Mouse (Mus musculus): ENCODE data around the gene En2. TPM values are rescaled to one million over a fixed set of nuclear protein-coding genes. Genes with fewer than 3 reads are reported as not detected.

The En2 gene
- not detected for total RNA-seq (2021)

DNA sequence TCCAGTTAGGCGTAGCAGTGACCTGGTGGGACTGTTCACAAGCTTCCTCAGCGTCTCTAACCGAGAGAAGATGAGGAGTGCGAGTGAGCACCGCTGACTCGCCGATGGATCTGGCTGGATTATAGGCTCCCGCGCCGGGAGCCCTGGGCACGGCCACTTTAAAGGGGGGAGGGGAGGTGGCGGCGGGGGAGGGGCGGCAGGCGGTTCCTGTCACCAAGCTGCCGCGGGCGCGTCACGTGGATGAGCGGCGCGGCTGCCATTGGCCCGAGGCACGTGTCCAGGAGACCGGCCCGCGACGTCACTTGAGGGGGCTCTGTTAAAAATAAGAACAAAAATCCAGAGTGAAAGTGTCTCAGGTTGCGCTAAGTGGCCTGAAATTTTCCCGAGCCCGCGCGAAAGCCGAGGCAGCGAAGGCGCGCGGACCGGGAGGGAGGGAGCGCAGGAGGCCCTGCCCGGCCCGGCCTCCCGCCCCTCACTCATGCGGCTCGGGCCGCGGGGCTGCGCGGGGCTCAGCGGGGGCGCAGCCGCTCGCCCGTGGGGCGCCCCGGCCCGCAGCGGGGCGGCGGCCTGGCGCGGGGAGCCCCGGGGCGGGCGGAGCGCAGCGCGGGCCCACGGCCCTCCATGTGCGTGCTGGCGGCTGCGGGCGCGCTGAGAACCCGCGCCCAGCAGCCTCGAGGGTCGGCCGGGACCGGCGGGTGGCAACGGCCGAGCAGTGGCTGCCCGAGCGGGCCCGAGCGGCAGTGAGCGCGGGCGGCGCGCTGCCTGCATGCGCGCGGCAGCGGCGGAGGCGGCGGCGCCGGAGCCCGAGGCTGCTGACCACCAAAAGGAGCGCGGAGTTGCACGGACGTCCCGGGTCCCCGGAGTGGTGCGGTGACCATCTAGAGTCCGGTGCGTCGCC lies at the start of gene En2:
Gene En2 (plus strand): TSS at position 337 of the 898 bp plus-strand sequence.
- intact Hi-C loops (cut with DNase I) = loop anchor here (10.0 kb wide), 1 partner anchor 1309 kb away; the partner anchor contains the start of gene Mnx1
- peak; percentile 27 to 57 for DNase-seq

GRCm38 (mm10) chr5:28117251-28117880 lies 48.1 kb upstream of the En2 start:
- intact Hi-C loops (cut with DNase I) = no loop called here
- no peak for DNase-seq

- DNase-seq = no peak
- intact Hi-C loops (cut with DNase I) = no loop called here
Measured at GRCm38 (mm10) chr5:28117882-28118530, 47.5 kb upstream of the En2 start.

DNA sequence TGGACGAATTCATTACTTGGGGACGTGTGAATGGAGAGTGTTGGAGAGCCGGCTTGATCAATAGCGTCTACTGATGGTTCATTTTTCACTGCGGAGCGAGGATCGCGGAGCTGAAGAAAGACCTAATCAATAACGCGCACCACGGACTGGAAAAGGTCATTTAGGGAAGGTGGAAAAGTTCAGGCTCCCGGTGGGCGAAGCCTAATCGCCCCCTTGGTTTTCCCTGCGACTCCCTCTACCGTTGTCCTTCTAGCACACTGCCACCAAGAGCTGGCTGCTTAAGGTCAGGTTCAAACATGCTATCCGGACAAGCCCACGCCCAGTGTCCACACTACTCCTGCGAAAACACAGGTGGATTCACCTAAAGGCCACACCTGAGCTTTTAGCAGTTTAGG lies 47.0 kb upstream of the En2 start:
- no peak for DNase-seq
- intact Hi-C loops (cut with DNase I) = no loop called here

GRCm38 (mm10) chr5:28119576-28119975 lies 45.9 kb upstream of the En2 start:
- no peak for DNase-seq
- intact Hi-C loops (cut with DNase I) = no loop called here

DNA sequence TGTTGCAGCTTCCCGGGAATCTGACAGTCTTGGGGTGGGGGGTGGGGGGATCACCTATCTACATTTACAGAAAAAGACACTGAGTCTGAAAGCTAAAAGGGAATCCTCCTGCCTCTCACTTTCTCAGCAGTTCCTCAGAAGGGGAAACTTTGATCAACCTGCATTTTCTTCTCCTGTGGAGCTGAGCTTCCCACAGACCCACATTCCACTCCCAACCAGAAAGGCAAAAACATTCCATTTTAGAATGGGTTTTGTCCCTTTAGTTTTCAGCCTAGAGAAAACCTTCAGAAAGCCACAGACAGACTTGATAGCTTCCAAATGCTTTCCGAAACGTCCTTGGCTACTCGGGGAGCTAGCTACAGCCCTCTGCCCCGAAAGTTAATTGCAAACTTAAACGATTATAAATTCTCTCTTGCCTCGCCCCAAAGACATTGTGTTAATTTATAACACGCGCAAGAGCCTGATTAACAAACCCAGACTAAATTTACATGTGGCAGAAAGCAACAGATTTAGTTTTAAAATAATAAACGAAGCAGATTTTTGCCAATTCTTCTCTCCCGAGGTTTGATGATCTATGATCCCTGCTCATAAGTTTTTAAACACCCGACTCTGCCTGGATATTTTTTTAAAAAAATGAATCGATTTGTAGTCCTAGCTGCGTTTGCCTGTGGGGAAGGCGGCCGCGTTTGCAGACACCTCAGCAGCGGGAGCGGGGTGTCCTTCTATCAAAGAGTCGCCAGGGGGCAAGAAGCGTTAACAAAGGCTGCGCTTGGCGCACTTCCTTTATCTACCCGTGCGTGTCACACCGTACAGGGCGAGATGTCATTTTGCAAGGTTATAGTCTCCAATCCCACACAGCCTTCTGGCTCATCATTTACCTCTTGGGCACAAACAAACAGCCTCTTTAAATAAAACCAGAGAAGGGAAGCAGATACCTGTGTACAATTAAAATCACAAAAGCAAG lies 42.7 kb upstream of the En2 start:
- peak; percentile 47 for DNase-seq

DNA sequence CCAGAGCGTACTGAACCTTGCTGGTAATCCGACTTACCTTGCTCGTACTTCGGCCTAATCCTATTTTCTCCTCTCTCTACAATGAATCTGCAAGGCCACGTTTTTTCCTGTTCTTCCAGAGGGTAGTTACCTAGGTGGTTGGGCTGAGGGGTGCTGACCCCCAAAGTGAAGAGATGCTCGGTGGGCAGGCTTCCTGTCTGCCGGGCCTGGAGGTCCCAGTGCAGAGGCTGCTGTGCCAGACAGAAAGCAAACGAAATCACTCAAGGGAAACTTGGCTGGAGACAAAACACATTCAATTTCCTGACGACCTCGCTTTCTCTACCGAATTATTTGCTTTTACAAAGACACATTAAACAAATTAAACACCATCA lies 42.1 kb upstream of the En2 start:
- no peak for DNase-seq
- intact Hi-C loops (cut with DNase I) = loop anchor here (2.0 kb wide), 1 partner anchor 265 kb away; no protein-coding TSS in a partner anchor

More for the DNA sequence above, 42.7 kb upstream of the En2 start:
- intact Hi-C loops (cut with DNase I) = loop anchor here (2.0 kb wide), 1 partner anchor 266 kb away; no protein-coding TSS in a partner anchor

DNA sequence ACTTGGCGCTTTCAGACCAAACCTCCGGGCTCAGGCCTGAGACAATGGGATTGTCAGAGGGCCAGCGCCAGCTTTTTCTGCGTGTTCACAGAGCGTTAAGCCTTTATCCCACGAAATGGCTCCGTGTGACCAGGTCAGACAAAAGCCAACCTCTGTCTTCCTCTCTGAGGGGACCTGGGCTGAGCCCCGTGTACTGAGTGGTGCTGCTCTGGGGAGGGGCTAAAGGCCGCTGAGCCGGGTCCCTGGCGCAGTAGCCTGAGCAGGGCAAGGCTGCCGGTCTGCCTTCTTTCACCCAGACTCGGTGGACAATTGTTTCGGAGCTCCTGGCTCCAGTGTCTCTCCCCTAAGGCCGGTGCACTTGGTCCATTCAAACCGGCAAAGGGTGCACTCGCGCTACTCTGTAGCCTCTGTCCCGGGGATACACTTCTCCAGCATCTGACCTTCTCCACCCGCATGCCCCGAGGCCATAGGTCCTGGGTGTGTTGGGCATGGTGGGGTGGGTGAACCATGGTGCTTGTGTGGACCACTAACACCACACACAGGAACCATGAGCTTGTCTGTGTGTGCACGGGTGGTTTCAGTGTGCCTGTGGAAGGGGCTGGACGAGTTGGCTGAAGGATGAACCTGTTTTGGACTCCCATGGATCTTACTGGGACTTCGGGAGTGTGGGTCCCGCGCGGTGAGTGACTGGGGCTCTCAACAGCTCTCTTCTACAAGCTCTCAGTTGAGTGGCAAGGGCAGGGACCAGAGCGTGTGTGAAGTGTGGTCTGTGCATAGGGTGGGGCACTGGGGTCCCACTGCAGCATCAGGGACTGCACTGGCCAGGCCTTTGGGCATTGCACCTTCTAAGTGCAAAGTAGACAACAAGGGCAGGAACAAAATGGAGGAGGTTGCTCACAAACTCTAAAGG lies 40.9 kb upstream of the En2 start:
- intact Hi-C loops (cut with DNase I) = no loop called here
- no peak for DNase-seq

DNA sequence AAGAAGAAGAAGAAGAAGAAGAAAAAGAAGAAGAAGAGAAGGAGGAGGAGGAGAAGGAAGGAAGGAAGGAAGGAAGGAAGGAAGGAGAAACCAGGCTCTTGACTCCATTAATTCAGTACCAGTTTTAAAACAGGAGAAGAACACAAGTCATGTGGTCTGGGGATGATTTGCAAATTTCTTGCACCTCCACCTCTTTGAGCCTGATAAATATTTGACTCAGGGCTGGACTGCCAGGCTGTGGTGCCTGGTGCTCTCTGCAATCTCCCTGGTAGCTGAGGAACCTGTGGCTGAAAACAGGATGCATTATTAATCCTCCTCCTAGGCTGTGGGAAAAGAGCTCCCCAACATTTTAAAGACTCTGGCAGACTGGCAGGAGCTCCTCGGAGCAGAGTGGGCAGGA lies 36.6 kb upstream of the En2 start:
- DNase-seq = no peak
- intact Hi-C loops (cut with DNase I) = no loop called here

- intact Hi-C loops (cut with DNase I) = no loop called here
- no peak for DNase-seq
Measured at GRCm38 (mm10) chr5:28132231-28132630, 33.3 kb upstream of the En2 start.

- no peak for DNase-seq
- intact Hi-C loops (cut with DNase I) = no loop called here
Measured at GRCm38 (mm10) chr5:28136438-28136837, 29.1 kb upstream of the En2 start.

- no peak for DNase-seq
- intact Hi-C loops (cut with DNase I) = no loop called here
Measured at GRCm38 (mm10) chr5:28144555-28144954, 20.9 kb upstream of the En2 start.

- intact Hi-C loops (cut with DNase I) = no loop called here
Measured at GRCm38 (mm10) chr5:28146018-28146417, 19.5 kb upstream of the En2 start.

DNA sequence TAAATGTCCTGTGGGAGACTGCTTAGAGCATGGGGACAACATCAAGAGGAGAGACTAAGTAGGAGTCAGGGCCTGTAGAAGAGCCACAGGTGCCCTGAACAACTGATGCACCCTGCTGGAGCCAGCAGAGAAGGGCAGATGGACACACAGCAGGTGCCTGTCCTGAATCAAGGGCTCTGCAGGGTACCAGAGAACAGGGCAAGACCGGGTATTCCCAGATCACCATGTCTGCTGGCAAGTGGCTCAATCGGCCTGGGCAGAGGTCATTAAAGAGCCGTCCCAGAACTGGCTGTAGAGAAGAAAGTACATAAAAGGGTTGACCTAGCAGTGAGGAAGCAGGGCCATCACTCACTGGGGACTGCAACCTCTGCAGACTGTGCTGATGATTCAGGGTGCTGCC lies 17.0 kb upstream of the En2 start:
- no peak for DNase-seq
- intact Hi-C loops (cut with DNase I) = no loop called here

More at GRCm38 (mm10) chr5:28146018-28146417, 19.5 kb upstream of the En2 start:
- DNase-seq = no peak

DNA sequence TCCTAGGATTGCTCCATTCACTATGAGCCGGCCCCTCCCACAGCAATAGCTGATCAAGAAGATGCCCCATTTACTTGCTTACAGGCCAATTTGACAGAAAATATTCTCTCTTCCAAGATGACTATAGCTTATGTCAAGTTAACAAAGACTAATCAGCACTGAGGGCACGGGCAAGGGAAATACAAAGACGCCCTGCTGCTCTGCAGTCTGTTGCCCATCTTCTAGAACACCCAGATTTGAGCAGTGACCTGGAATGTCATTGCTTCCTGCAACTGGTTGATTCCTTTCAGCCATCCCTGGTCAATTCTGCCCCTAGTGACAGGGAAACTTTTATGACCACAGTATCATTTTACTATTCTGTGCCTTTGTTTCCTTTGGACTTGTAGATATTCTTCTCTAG lies 16.1 kb upstream of the En2 start:
- intact Hi-C loops (cut with DNase I) = no loop called here
- no peak for DNase-seq

GRCm38 (mm10) chr5:28157044-28157730 lies 8.3 kb upstream of the En2 start:
- intact Hi-C loops (cut with DNase I) = no loop called here
- DNase-seq = no peak

GRCm38 (mm10) chr5:28157781-28158180 lies 7.7 kb upstream of the En2 start:
- intact Hi-C loops (cut with DNase I) = no loop called here
- no peak for DNase-seq

DNA sequence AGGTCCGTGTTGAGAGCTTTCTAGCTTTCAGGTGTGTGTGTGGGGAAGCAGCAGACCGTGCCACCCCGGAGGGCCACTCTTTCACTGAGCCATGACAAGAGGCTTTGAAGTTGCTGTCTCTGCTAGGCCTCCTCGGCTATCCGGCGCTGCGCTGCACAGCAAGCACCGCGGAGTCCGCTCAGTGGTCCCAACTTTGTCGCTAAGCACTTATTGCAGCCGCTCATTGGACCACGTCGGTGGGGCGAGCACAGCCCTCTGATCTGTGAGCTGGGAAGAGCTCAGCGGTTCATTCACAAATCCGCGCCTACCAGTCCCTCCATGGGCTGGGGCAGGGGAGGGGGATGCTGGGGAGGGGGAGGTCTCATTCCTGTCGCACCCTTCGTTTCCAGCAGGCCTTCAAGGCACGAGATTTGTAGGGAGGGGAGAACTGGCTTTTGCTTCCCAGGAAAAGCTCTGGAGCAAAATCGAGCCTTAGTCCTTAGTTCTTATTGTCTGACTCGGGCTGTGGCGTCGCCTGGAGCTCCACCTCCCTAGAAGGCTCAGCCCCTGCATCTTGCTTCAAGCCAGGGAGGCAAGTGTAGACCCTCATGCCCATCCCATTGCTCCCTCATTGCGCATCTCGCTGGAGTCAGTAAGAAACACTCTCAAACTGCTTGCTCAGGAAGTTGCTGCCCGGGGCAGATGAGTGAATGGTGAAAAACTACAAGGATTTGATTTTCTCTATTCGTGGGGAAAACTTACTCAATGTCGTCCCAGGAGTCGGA lies 7.0 kb upstream of the En2 start:
- no peak for DNase-seq
- intact Hi-C loops (cut with DNase I) = no loop called here

All from heart, postnatal 36 days (tissue).